Mouse (Mus musculus): Measurements from ENCODE around the gene Myrf.

The Myrf gene

GRCm38 (mm10) chr19:10204616-10205001 is 35.9 kb downstream of the Myrf start:
- peak; percentile 86 for DNase-seq

DNA sequence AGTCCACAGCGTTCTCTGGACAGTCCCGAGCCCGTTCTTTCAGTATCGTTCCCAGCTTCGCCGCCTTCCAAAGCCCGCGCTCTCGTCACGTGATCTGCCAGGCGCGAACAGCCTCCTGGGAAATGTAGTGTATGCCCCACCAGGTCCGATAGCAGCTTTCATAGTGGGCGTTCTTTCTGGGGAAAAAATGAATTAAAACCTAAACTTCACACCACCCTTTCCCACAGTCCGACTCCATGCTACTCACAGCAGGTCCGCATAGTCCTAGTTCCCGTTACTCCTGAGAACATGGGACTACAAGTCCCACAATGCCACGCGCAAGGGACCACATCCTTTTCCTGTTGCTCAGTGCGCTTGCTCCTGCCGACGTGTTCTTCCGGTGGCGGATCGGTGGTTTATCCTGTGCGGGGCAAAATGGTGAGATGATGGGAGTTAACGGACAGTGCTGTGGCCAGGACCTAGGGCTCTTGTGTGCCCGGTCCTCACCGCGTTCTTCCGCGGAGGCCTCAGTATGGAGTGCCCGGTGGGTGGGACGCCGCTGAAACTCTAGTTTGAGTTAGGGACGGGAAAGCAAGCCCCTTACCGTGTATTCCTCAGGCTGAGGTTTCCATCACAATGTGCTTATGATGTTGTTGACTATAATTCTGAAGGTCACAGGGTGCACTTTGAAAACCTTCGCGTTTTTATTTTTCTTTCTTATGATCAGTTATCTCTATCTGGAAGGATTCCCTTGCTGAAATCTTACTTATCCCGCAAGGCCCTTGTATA is 36.5 kb downstream of the Myrf start, which contains the start of the genes Tmem258 and Fen1:
Gene Tmem258 (plus strand): TSS at position 167 of the 768 bp plus-strand sequence.
Gene Fen1 (minus strand): TSS at position 322 of the 768 bp plus-strand sequence.
- peak; percentile 95 for DNase-seq

- DNase-seq, result no peak
These were observed 37.3 kb downstream of the Myrf start for GRCm38 (mm10) chr19:10203146-10203847.

- peak; percentile 75 for DNase-seq
These were observed 41.8 kb downstream of the Myrf start for GRCm38 (mm10) chr19:10198723-10199122.

GRCm38 (mm10) chr19:10198286-10198685 is 42.3 kb downstream of the Myrf start:
- no peak for DNase-seq

- DNase-seq, result no peak
These were observed 43.4 kb downstream of the Myrf start for GRCm38 (mm10) chr19:10197130-10197529.

DNA sequence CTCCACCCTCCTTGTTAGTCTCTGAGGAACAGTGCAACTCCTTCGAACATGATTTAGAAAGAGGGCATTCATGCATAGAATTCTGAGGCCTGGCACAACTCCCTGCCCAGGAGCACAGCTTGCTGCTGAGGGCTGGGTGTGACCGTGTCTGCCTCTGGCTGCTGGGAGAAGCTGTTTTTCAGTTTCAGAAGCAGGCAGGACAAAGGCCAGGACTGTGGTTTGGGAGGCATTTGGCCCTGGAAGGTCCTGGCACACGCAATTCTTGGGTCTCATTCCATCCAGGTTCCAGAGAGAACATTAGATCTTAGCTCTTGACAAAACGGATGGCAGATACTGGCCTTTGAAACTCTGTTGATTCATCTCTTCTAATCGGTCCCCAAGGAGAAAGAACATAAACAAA is 45.3 kb downstream of the Myrf start:
- DNase-seq, result no peak

- no peak for DNase-seq
These were observed 46.2 kb downstream of the Myrf start for GRCm38 (mm10) chr19:10194337-10194736.

DNA sequence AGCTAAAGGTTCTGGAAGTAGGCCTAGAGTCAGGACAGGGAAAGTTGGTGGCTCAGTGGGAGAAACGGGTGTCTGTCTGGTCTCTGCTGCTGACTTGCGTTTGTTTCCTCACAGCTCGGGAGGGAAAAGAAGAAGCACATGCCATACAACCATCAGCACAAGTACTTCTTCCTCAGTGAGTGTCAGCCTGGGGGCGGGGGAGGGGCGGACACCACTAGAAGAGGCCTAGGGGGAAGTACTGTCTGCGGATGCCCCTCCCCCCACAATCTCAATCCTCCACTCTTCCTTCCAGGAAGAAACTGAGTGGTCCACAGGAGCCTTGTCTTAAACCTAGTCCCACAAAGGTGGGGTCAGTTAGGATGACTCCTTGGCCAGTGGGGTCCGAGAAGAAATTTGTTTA is 49.2 kb downstream of the Myrf start:
- DNase-seq, result peak; percentile 69

DNA sequence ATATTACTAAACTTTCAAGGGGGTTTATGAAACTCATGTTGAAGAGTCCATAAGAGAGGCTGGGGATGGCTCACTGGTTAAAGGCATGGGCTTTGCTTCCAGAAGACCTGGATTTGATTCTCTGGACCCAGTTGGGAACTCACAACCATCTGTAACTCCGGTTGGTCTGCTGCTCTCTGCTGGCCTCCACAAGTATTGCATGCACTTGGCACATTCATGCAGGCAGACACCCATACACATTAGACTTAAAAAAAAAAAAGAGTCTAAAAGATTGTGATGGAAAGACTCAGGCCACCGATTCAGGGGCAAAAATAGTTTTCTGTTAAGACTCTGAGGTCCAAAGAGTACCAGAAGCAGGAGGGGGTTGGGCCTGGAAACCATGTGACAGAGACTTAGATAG is 49.8 kb downstream of the Myrf start:
- peak; percentile 67 for DNase-seq

DNA sequence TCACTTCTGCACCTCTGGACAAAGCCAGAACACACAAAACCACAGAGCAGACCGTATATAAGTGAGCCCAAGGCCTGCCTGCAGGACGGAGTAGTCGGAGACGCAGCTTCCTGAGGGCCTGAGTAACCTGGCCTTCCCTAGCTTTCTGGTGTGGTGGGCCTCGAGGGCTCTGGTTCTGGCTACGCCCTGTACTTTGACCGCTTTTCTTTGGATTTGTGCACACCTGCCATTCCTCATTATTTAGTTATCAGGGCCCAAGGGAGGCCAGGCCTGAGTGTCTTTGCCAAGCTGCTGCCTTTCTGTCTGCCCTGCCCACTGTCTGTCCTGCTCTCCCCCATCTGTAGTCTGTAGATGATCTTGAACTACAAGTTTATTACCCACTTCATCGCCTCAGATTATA is 50.6 kb downstream of the Myrf start:
- no peak for DNase-seq

- no peak for DNase-seq
These were observed 51.5 kb downstream of the Myrf start for GRCm38 (mm10) chr19:10189022-10189421.

DNA sequence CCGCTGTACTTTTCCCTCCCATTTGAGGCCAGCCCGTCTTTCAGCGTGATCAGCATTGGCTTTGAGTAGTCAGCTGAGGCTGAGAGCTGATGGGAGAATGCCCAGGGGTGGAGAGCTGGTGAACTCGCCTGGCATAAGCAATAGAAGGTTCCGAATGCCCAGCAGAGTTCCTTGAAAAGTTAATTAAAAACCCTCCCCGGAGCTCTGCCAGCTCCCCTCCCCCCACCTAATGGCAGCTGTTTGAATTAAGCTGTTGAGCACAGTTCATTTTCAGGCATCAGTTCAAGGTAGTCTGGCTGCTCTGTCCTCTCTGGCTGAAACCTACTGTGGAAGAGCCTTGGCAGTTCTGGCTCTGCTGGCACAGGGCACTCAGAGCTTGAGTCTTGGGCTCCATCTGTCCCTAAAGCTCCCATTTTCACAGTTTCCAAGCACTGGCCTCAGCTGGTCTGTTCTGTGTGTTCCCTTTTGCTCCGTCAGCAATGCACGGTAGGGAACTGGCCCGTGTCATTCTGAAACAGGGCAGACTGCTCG is 52.2 kb downstream of the Myrf start:
- DNase-seq, result peak; percentile 85

- DNase-seq, result no peak
These were observed 54.0 kb downstream of the Myrf start for GRCm38 (mm10) chr19:10186569-10186968.

DNA sequence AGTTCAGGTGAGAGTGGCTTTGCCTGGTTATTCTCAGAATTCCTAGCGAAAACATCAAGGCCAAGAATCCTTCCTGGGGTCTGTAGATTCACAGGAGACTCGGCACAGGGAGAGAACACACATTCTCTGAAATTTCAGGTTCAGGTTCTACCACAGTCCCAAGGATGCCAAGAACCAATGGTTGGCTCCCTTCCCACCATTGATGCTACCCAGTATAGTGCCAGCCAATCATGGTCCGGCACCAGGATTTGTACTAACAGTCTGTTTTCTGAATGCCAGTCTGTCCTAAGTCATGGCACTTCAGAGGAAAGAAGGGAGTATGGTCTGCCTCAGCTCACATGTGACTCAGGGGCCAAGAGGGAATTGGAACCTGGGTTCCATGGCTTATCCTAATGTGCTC is 54.7 kb downstream of the Myrf start:
- DNase-seq, result no peak

- no peak for DNase-seq
These were observed 56.5 kb downstream of the Myrf start for GRCm38 (mm10) chr19:10184096-10184495.

- peak; percentile 81 for DNase-seq
These were observed 57.1 kb downstream of the Myrf start for GRCm38 (mm10) chr19:10183299-10183983.

DNA sequence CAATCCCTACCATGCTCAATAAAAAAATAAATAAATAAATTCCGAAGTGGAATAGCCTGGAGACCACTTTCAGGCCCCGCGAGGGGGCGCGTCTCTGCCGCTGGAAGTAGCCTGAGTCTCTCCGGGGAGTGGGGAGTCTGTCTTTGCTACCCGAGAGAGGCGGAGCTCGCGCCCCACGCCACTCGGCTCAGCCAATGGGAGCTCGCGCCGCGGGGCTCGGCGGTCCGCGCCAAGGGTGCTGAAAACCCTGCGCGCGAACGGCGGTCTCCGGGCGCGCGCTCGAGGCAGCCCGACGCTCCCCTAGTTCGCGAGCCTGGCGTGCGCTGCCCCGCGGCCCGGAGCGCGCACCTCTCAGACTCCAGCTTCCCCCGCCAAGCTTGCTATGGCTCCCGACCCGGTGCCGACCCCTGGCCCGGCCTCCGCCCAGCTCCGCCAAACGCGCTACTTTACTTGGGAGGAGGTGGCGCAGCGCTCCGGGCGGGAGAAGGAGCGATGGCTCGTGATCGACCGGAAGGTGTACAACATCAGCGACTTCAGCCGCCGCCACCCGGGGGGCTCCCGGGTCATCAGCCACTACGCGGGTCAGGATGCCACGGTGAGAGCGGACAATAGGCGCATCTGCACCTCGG is 57.8 kb downstream of the Myrf start, which contains the start of gene Fads1:
Gene Fads1 (plus strand): TSS at position 219 of the 629 bp plus-strand sequence.
- peak; percentile 96 for DNase-seq

GRCm38 (mm10) chr19:10182142-10182541 is 58.4 kb downstream of the Myrf start:
- no peak for DNase-seq

DNA sequence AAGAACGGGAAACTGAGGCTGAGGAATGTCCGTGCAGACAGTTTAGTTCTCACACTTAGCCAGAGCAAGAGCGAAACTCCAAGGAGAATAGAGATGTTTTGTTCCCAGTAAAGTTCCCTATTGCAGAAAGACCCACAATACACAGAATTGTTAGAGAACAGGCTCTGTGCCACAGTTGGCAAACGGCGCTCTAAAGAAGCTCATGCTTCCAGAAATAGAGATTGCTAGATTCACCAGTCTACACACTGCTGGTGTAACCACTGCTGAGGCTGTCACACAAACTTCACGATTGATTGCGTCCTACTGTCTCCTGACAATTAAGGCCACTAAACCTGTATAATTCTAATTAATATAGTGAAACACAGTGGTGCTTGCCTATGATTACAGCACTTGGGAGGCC is 59.3 kb downstream of the Myrf start:
- DNase-seq, result peak; percentile 77

- no peak for DNase-seq
These were observed 63.6 kb downstream of the Myrf start for GRCm38 (mm10) chr19:10176941-10177372.

DNA sequence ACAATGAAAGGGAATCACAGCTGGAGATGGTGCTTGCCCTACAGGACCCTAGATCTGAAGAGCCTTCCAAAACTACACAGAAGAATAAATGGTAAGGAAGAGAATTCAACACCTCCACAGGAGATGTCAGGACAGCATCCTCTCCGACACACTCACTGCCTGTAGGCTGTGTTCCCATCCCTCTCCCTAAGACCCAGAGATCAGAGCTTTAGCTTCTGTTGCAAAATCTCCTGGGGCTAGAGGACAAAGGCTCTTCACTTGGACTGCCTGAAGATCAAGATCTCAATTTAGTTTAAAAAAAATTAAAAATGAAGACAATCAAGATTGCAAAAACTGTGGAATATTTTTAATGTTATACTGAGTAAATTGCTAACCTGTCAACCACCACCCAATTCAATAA is 64.1 kb downstream of the Myrf start:
- DNase-seq, result no peak

- no peak for DNase-seq
These were observed 65.6 kb downstream of the Myrf start for GRCm38 (mm10) chr19:10174956-10175355.
